ENCODE assay signal across 8 mouse cellular contexts in the genomic region with DNA sequence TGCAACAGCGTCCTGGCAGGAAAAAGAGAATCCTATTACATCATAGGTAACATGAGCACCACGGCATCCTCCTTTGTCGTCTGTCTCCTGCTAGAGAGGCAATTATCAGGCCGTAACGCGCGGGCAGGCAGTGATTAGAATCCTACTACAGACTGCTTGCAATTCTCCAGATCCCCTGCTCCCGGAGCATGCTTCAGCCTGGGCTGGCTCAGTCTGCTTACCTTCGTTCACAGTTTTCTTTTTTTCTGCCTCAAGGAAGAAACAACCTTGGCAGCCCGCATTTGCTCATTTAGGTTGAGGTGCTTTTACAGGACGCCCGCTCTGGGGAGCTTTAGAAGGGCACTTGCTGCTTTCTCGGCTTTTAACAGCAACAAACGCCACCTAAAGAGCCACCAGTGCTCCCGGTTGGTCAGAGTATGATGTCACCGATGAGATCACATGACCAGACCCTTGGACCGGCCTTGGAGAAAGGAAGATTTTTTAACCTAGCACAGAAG.
A peak's percentile ranks its signal among the peaks of the same experiment; 100 is the strongest.
DNase-seq lines count a peak whose midpoint lies in the region; TF ChIP-seq lines count a peak whose summit lies in the region.

No protein-coding gene starts in this region.

- intact Hi-C loops in heart, postnatal 14 days (cut with DNase I): no loop called here

- H3K9ac ChIP-seq in ES-Bruce4 (ENCODE audit: low read depth, poor library complexity, severe bottlenecking): peak overlapping the region; percentile 72

- H3K36me3 ChIP-seq in ES-Bruce4 (ENCODE audit: control insufficient read depth, insufficient read depth, low read length, poor library complexity, severe bottlenecking): no peaks in the 10 kb centered on the region

- TF ChIP-seq CTCF in ES-Bruce4 (IDR thresholded peaks at IDR 0.05; ENCODE audit: low read depth, low read length): no peak
- TF ChIP-seq CTCF in layer of hippocampus, adult 2 months (conservative IDR thresholded peaks at IDR 0.05): no peak
- no peak for TF ChIP-seq CTCF in lung, adult 2 months (IDR thresholded peaks at IDR 0.05; ENCODE audit: insufficient read depth, low read length)

- H3K9me3 ChIP-seq in ES-Bruce4 (replicated peaks; ENCODE audit: control insufficient read depth, insufficient read depth, low read length, poor library complexity, severe bottlenecking): no peaks in the 10 kb centered on the region

- peak overlapping the region; percentile 78 for H3K4me3 ChIP-seq in ES-Bruce4 (ENCODE audit: low read depth, low read length)
- peak overlapping the region; percentile 53 for H3K4me3 ChIP-seq in layer of hippocampus, adult 2 months
- peak overlapping the region; percentile 8 for H3K4me3 ChIP-seq in lung, adult 2 months (replicated peaks; ENCODE audit: extremely low read depth, low read depth, low read length)

- TF ChIP-seq EP300 in ES-Bruce4 (IDR thresholded peaks at IDR 0.05; ENCODE audit: insufficient read depth, low read depth, low read length): no peak

- H3K27ac ChIP-seq in ES-Bruce4 (ENCODE audit: insufficient read depth, low read length): peak overlapping the region; percentile 87
- H3K27ac ChIP-seq in layer of hippocampus, adult 2 months: peak overlapping the region; percentile 59; the same call in 1 of the 2 replicates

- no peak for TF ChIP-seq POLR2A in ES-Bruce4 (IDR thresholded peaks at IDR 0.05; ENCODE audit: insufficient read depth, low read length)
- TF ChIP-seq POLR2A in lung, adult 2 months (IDR thresholded peaks at IDR 0.05; ENCODE audit: borderline replicate concordance, extremely low read depth, low read depth, low read length): no peak

- no peaks in the 10 kb centered on the region for H3K4me1 ChIP-seq in ES-Bruce4 (ENCODE audit: control insufficient read depth, insufficient read depth, low read length)
- H3K4me1 ChIP-seq in lung, adult 2 months (ENCODE audit: control insufficient read depth, insufficient read depth, low read length): no peaks in the 10 kb centered on the region

- DNase-seq in brain, adult 2 months (ENCODE audit: low read depth, low spot score): peak; percentile 86
- peak; percentile 8 for DNase-seq in fibroblast of lung, adult 2 months (ENCODE audit: low read depth)
- DNase-seq in heart, postnatal 14 days: peak; percentile 11 to 18
- peak; percentile 8 to 10 for DNase-seq in layer of hippocampus, adult 2 months (ENCODE audit: low spot score in 2 of 2)
- DNase-seq in lung, adult 2 months: peak; percentile 10
- DNase-seq in retina, postnatal 7 days (ENCODE audit: low read depth, low spot score): peak; percentile 9
- no peak for DNase-seq in thymus, postnatal 4 days

- 28% methylated on average over 17 of the region's 17 CpGs for WGBS in lung, adult 2 months

- no peaks in the 10 kb centered on the region for H3K27me3 ChIP-seq in ES-Bruce4 (ENCODE audit: control insufficient read depth, insufficient read depth, low read length, poor library complexity, severe bottlenecking)

Comparison
In these comparisons a context has a peak if more than half of its experiments do, and no peak if none do; other contexts are left out.
1. H3K4me3 ChIP-seq: peak in every context shown above with its lines; median percentile 78 in ES-Bruce4; 53 in layer of hippocampus, adult 2 months; 8 in lung, adult 2 months.